Mouse (Mus musculus) lung, postnatal 0 days (tissue): ENCODE measurements at regions not wholly inside any gene's neighbourhood (a gene's known extent, or its start where the extent isn't known, plus 50 kb on each side); places are given as distances from the start of the nearest gene placed in this dataset.
"Not testable (repeated sequence)": the region's sequence is repeated elsewhere in the genome, so short reads cannot be mapped to it uniquely, and the experiment has no call there.

Experiments
- ATAC-seq: fragments of 200-750 bp; cut with Nextera tagmentation; 2 replicates; pipeline ENCODE4 v1.8.0; 2017; ENCODE audit warnings: moderate library complexity
- DNase-seq: peaks from one replicate; pipeline ENCODE4 v3.0.0-alpha.2; 2016; ENCODE audit warnings: low spot score
- H3K27ac ChIP-seq: fragments of 300-500 bp; sonication (generic); 2 replicates; pipeline ENCODE4 v1.5.1; 2014; ENCODE audit warnings: antibody characterized with exemption, mild to moderate bottlenecking, low read length, mixed read lengths
- H3K27me3 ChIP-seq: fragments of 300-500 bp; sonication (generic); replicated peaks from 2 replicates; pipeline ENCODE4 v1.6.1; 2014; ENCODE audit warnings: low read length, mixed read lengths; ENCODE audit not compliant: insufficient read depth
- H3K36me3 ChIP-seq: fragments of 300-500 bp; sonication (generic); 2 replicates; pipeline ENCODE4 v1.6.1; 2014; ENCODE audit warnings: low read length, mixed read lengths; ENCODE audit not compliant: insufficient read depth
- H3K4me1 ChIP-seq: fragments of 300-500 bp; sonication (generic); 2 replicates; pipeline ENCODE4 v1.6.1; 2014; ENCODE audit warnings: antibody characterized with exemption, low read depth, low read length, mixed read lengths; ENCODE audit not compliant: insufficient read depth
- H3K4me2 ChIP-seq: fragments of 300-500 bp; sonication (generic); replicated peaks from 2 replicates; pipeline ENCODE4 v1.6.1; 2014; ENCODE audit warnings: low read depth, mild to moderate bottlenecking, low read length, moderate library complexity, mixed read lengths
- H3K4me3 ChIP-seq: fragments of 300-500 bp; sonication (generic); 2 replicates; pipeline ENCODE4 v1.5.1; 2014; ENCODE audit warnings: low read depth, low read length
- H3K9ac ChIP-seq: fragments of 300-500 bp; sonication (generic); replicated peaks from 2 replicates; pipeline ENCODE4 v1.6.1; 2014; ENCODE audit warnings: low read depth, mild to moderate bottlenecking
- H3K9me3 ChIP-seq: fragments of 300-500 bp; sonication (generic); 2 replicates; pipeline ENCODE4 v1.6.1; 2016; ENCODE audit warnings: low read length, mixed read lengths
- CTCF ChIP-seq: IDR thresholded peaks from 2 replicates; pipeline ENCODE4 v1.5.1; 2016; ENCODE audit warnings: antibody characterized with exemption, mild to moderate bottlenecking
- EP300 ChIP-seq: IDR thresholded peaks from 2 replicates; pipeline ENCODE4 v1.6.1; 2016; ENCODE audit warnings: antibody characterized with exemption, mild to moderate bottlenecking, control low read depth
- WGBS: fragments of 180-500 bp; shearing (Covaris S2); extraction: QIAGEN DNeasy Blood & Tissue Kit; methylation state at CpG from one replicate; pipeline ENCODE4 v1.1.7; 2014; 5-methylcytosine and 5-hydroxymethylcytosine counted together

DNA sequence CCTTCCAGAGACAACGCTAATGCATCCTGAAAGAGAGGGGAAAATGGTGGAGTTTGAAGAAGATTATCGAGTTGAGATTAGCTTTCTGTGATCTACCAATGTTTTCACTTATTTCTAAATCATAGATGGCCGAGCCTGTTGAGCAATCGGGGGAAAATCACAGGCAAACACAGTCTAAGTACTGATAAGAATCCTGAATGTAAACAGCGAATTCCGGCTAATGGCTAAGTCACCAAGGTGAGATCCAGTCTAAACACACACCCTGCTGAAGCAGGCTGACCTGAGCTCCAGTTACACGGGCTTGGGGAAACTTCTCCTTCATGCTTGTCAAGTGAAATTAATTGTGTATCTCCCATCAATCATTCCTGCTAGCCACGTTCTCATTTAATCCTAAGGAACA is 103.4 kb downstream of the Sox2 start:
- TF ChIP-seq EP300, result peak; percentile 91
- no peak for TF ChIP-seq CTCF
- H3K27ac ChIP-seq, result no peak overlapping the region
- H3K4me2 ChIP-seq, result peak overlapping the region; percentile 17; the same call in 1 of the 2 replicates
- ATAC-seq (peak; percentile 91), DNase-seq (peak; percentile 84)
- H3K9me3 ChIP-seq, result no peaks in the 10 kb centered on the region
- H3K4me1 ChIP-seq, result no peaks in the 10 kb centered on the region
- no peak overlapping the region for H3K9ac ChIP-seq
- WGBS, result 5% methylated on average over 8 of the region's 8 CpGs
- no peaks in the 10 kb centered on the region for H3K36me3 ChIP-seq
- H3K4me3 ChIP-seq, result no peak overlapping the region
- no peaks in the 10 kb centered on the region for H3K27me3 ChIP-seq

GRCm38 (mm10) chr3:34754781-34755180 is 104.6 kb downstream of the Sox2 start:
- TF ChIP-seq EP300, result no peak
- no peak for TF ChIP-seq CTCF
- H3K4me3 ChIP-seq, result no peak overlapping the region
- H3K4me2 ChIP-seq, result no peak overlapping the region
- whole genome bisulfite sequencing, result 91% methylated on average over 6 of the region's 6 CpGs
- DNase-seq, result no peak
- H3K27ac ChIP-seq, result no peak overlapping the region
- no peaks in the 10 kb centered on the region for H3K36me3 ChIP-seq
- H3K9me3 ChIP-seq, result no peaks in the 10 kb centered on the region
- no peak for ATAC-seq
- H3K27me3 ChIP-seq, result no peaks in the 10 kb centered on the region
- no peaks in the 10 kb centered on the region for H3K4me1 ChIP-seq
- no peak overlapping the region for H3K9ac ChIP-seq

DNA sequence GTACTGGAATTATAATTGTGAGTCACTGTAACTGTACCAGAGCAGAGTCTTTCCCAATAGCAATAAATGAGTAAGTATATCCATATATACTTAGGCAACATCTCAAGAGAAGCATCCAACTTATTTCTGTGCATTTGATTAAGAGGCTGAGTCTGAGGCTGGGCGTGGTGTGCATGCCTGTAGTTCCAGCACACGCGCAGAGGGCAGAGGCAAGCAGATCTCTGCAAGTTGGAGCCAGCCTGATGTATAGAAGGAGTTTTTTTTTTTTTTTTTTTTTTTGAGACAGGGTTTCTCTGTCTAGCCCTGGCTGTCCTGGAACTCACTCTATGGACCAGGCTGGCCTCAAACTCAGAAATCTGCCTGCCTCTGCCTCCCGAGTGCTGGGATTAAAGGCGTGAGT is 105.1 kb downstream of the Sox2 start:
- not testable (repeated sequence) for H3K27ac ChIP-seq, H3K36me3 ChIP-seq, H3K4me3 ChIP-seq, H3K9ac ChIP-seq, DNase-seq, H3K4me1 ChIP-seq, ATAC-seq, H3K4me2 ChIP-seq, H3K9me3 ChIP-seq, H3K27me3 ChIP-seq
- 94% methylated on average over 5 of the region's 5 CpGs for WGBS

DNA sequence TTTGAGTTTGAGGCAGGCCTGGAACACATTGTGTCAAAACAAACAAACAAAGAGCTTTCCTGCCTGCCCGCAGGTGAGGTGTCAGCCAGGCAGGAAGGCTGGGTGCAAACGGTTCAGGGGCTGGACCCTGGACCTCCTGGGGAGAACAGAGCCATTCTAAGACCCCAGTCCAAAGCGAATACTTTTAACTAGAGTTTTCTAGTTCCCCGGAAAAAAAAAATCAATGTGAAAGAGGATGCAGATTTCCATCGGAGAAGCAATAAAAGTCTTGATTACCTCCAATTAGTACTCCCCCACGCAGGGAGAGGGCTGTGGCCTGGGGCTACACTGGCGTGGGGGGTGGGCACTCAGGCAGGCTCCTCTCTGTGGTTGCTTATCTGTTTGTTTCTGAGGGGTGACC is 106.4 kb downstream of the Sox2 start:
- no peak overlapping the region for H3K27ac ChIP-seq
- no peaks in the 10 kb centered on the region for H3K4me1 ChIP-seq
- no peaks in the 10 kb centered on the region for H3K27me3 ChIP-seq
- H3K9ac ChIP-seq, result no peak overlapping the region
- no peaks in the 10 kb centered on the region for H3K9me3 ChIP-seq
- ATAC-seq, result no peak
- no peak overlapping the region for H3K4me3 ChIP-seq
- DNase-seq, result no peak
- no peak overlapping the region for H3K4me2 ChIP-seq
- TF ChIP-seq EP300 (no peak), CTCF (no peak)
- WGBS, result 34% methylated on average over 7 of the region's 7 CpGs
- no peaks in the 10 kb centered on the region for H3K36me3 ChIP-seq

- no peaks in the 10 kb centered on the region for H3K27me3 ChIP-seq
- no peak for DNase-seq
- no peak overlapping the region for H3K27ac ChIP-seq
- H3K4me1 ChIP-seq, result no peaks in the 10 kb centered on the region
- no peak for ATAC-seq
- 68% methylated on average over 6 of the region's 6 CpGs for WGBS
- no peak overlapping the region for H3K4me2 ChIP-seq
- H3K4me3 ChIP-seq, result no peak overlapping the region
- no peaks in the 10 kb centered on the region for H3K36me3 ChIP-seq
- no peak overlapping the region for H3K9ac ChIP-seq
- H3K9me3 ChIP-seq, result no peaks in the 10 kb centered on the region
- TF ChIP-seq EP300 (no peak), CTCF (no peak)
Observed at GRCm38 (mm10) chr3:34757130-34757529, 106.9 kb downstream of the Sox2 start.

DNA sequence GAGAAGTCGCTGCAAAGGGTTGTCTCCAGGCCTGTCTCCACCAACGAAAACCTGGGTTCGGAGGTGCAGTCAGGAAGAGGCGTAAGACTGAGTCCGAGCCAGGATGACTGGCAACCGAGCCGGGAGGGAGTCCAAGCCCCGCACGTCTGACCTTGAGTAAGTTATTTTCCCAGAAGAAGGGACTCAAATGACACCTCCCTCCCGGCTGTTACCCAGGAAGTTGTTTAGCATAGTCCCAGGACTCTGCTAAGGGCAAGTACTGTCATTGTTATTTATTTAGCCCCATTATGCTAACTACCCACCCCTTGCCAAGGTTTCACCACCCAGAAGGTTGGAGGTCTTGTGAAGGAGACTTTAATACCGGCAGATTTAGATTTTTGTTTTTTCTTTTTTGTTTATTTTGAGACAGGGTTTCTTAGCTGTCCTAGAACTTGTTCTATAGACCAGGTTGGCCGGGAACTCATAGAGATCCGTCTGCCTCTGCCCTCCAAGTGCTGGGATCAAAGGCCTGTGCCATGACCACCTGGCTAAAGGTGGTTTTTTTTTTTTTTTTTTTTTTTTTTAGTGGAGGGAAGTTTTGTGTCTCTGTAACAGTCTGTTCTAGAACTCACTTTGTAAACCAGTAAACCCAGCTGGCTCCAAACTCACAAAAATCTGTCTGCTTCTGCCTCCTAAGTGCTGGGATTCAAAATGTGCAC is 107.8 kb downstream of the Sox2 start:
- no peak for ATAC-seq
- no peaks in the 10 kb centered on the region for H3K27me3 ChIP-seq
- no peak for DNase-seq
- TF ChIP-seq EP300 (no peak), CTCF (no peak)
- no peak overlapping the region for H3K4me2 ChIP-seq
- no peaks in the 10 kb centered on the region for H3K9me3 ChIP-seq
- H3K4me3 ChIP-seq, result no peak overlapping the region
- WGBS, result 32% methylated on average over 13 of the region's 13 CpGs
- H3K4me1 ChIP-seq, result no peaks in the 10 kb centered on the region
- no peaks in the 10 kb centered on the region for H3K36me3 ChIP-seq
- no peak overlapping the region for H3K9ac ChIP-seq
- H3K27ac ChIP-seq, result no peak overlapping the region
